Mouse (Mus musculus): Measurements from ENCODE around the gene Drd3. TPM values are rescaled to one million over a fixed set of nuclear protein-coding genes. Genes with fewer than 3 reads are reported as not detected.

The Drd3 gene
- total RNA-seq (2021) = not detected in 2 replicates
- long read RNA-seq = 0 reads

DNA sequence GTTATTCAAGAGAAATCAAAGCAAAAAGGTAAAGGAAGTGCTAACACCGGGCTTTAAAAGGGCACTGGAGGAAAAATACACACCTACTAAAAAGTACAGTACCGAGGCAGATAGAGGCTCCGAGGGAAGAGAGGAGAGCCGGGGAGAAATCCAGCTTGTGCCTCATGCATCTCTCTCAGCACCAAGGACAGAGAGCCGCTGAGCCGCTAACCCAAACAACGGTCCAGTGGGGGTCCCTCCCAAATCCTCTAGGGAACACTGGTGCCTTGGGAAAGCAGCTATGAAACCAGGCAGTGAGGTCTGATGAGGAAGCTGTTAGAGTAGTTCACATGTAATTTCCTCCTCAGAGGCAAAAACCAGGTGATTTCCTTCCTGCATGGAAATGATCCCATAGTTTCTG is at the start of gene Drd3:
Gene Drd3 (plus strand): TSS at position 276 of the 400 bp plus-strand sequence.
- DNase-seq = no peak

GRCm38 (mm10) chr16:43708335-43709061 is 45.3 kb upstream of the Drd3 start:
- DNase-seq = no peak

DNA sequence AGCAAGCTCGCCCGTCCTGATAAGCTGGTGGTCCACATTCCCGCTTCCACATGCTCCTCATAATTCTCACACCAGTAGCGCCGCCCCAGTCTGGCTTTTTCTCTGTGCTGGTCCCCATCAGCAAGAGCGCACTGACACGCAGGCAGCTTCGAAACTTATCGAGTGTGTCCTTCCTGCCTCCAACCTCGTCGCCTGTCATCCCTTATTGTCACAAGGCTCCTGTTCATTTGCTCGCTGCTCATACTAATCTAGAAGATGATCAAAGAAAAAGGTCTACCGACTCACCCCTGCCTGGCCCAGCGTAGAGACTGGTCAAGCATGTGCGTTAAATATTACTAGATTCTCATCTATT is 44.8 kb upstream of the Drd3 start:
- DNase-seq = no peak

- DNase-seq = no peak
Observed at GRCm38 (mm10) chr16:43709432-43710133, 44.2 kb upstream of the Drd3 start.

DNA sequence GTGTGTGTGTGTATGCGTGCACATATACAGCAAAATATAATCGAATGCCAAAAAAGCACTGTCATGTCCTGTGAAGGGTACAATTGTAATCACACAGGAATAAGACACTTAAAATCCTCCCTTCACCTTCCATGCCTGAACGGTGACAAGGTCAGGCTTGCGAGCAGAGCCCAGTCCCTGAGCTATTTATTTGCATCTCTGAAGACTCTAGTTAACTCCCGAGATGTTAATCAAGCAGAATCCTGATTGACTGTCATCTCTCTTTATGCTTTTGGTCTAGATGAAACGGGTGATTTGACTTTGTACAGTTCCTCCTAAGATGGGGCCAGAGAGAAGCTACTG is 43.7 kb upstream of the Drd3 start:
- DNase-seq = no peak

DNA sequence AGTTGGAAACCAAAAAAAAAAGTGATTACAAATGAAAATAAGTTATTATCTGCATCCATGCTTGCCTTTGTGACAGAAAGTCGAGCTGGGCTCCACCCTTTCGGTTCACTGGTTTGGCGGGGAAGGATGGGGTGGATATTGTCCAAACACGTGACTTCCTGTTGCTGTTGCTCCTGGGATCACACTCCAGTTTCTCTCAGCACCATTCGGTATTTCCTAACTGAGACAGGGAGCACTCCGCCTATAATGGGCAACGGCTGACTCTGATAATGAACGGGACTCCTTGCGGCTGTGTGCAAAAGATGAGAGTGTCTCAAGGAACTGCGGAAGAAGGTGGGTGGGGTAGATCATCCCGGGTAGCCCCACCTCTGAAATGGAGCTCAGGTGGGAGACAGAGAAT is 43.2 kb upstream of the Drd3 start:
- no peak for DNase-seq

DNA sequence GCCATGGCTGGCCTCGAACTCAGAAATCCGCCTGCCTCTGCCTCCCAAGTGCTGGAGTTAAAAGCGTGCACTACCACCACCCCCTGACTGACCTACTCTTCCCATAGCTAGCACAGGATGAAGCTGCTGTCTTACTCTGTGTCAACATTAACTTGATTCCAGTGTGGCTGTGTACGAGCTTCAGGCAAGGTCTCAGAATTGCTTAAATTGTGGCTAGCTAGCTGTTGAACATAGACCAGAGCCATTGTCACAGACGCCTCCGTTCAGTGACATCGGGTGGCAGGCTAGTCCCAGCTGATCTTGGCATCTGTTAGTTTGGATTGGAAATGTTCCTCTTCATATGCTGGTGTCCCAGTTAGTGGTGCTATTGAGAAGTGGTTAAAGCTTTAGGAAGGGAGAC is 42.5 kb upstream of the Drd3 start:
- DNase-seq = no peak

DNA sequence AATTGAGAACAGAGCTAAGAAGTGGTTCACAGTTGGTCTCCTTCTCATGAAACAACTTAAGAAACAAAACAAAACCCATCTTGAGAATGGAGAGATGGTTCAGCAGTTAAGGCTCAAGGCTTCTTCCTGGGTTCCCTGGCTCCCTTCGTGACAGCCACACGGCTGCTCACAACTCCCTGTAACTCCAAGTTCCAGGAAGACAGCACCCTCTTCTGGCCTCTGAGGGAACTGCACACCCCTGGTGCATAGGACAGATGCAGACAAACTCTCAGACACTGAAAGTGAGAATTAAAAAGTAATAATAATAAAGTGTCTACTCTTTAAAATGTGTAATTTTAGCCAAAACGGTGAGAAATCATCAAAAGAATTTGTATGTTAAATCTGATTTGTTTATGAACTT is 29.4 kb upstream of the Drd3 start:
- DNase-seq = no peak

- no peak for DNase-seq
Observed at GRCm38 (mm10) chr16:43729506-43730221, 24.2 kb upstream of the Drd3 start.

DNA sequence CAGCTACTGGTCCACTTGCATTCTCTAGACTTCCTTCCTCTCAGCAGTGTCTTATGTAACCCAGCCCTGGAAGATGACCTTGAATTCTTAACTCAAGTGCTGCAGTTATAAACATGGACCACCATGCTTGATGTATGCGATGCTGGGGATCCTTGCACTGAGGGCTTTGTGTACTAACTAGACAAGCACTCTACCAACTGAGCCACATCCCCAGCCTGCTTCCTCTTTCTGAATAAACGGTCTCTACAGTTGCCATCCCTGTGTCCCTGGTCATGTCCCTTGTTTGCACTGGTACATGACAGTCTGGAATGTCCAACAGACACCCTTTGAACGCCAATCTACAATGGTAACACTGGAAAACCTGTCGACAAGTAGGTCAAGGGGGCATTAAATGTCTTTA is 23.5 kb upstream of the Drd3 start:
- no peak for DNase-seq

GRCm38 (mm10) chr16:43732496-43732895 is 21.3 kb upstream of the Drd3 start:
- DNase-seq = no peak

- DNase-seq = no peak
Observed at GRCm38 (mm10) chr16:43732900-43733299, 20.9 kb upstream of the Drd3 start.

- DNase-seq = no peak
Observed at GRCm38 (mm10) chr16:43737933-43738332, 15.9 kb upstream of the Drd3 start.

- no peak for DNase-seq
Observed at GRCm38 (mm10) chr16:43740936-43741335, 12.9 kb upstream of the Drd3 start.

- no peak for DNase-seq
Observed at GRCm38 (mm10) chr16:43748424-43748823, 5.4 kb upstream of the Drd3 start.

DNA sequence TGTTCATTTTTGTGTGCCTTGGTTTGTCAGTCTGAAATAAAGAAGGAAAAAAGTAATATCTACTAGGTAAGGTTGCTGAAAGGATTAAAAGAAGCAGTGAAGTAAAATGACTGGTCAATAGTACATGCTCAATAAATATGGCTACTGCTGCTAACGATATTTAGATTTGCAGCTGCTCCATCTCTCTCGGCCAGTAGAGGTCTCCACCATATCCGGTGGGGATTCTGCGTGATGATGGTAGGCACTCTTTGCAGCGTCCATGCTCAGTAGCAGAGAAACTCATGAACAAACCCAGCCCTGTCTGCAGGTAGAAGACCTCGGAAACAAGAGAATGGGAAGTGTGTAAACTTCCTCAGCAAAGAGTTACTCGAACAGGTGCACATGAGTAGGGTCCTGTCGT is 926 bp upstream of the Drd3 start:
- DNase-seq = no peak

DNA sequence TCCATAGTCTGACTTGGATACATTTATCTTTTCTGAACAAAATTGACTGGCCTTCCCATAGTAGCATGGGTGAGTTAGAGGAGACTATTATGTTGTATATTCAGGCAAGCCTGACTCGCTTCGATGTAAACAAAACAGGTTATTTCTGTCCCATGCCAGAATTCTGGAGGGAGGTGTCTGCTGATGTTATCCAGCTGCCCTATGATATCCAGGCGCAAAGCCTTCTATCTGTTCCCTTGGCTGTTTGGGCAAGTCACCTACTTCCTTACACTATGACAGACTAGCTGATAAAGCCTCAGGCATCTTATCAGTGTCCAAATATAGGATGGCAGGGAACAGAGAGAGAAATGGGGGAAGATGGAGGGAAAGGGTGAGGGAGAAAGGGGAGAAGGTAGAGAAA is 18.5 kb downstream of the Drd3 start:
- DNase-seq = no peak

- DNase-seq = no peak
Observed at GRCm38 (mm10) chr16:43772766-43773165, 18.9 kb downstream of the Drd3 start.

DNA sequence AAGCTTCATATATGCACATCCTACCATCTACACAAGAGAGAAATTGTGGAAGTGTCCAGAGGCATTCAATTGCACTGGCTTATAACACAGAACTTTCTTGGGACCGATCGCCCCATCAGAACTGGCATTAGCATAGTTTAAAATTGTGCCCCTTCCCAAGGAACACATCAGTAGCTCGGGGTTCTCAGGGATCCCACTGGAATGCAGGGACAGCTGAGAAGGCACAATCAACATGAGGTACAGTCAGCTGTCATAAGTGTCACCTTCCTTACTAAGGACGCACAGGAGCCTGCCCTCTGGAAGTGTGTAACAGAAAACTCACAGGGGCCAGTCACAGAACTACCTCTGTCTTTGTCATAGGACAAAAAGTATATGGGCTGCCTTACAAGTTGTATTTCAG is 19.7 kb downstream of the Drd3 start:
- DNase-seq = no peak

GRCm38 (mm10) chr16:43776886-43777285 is 23.1 kb downstream of the Drd3 start:
- no peak for DNase-seq

DNA sequence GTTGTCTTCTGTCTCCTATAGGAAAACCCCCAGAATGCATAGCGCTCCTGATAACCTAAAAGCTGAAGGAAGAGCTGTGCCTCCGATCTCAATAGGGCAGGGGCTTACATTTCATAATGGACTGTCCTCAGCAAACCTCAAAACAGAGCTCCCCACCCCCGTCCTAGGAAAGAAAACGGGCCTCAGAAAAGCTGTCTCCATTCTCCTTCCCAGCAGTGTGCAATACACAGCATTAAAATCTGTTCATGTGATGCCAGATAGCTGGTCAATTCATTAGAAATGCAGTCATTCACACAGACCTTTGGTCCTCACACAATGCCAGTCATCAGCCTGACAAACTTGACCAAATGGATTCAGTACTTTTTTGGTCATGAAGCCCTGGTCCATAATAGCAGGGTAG is 45.7 kb downstream of the Drd3 start:
- no peak for DNase-seq

DNA sequence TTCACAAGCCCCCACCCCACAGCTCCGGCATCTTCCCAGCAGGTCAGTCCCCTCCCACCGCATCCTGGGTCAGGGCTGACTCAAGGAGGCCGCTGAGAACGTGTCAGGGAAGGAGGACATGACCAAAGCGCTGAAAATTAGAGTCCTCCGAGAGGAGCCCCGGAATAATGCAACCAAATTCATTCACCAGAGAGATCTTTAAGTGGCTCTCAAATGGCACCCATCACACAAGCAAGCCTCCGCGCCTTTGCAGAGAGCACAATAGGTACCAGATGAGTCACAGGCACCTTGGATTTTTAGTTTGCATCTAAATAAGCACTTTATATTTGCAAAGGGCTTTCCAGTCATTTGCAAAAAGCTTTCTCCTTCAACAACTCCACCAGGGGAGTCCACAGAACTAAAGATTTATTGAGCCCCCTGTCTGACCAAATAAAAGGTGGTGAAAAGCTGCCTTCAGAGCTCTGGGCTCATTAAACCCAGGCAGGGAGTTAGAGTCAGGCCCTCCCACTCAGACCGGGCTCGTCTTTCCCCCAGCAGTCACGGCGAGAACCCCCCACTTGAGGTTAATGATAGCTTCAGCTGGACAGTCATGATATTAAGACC is 46.4 kb downstream of the Drd3 start:
- DNase-seq = no peak

- DNase-seq = no peak
Observed at GRCm38 (mm10) chr16:43801137-43801536, 47.3 kb downstream of the Drd3 start.
